Mouse (Mus musculus) CH12.LX (cell line): ENCODE results near the gene Prrc2a. TPM values are rescaled to one million over a fixed set of nuclear protein-coding genes. Genes with fewer than 3 reads are reported as not detected.

Source experiments
- DNase-seq: peaks from one replicate; pipeline ENCODE4 v3.0.0-alpha.2; 2013; ENCODE audit errors: extremely low read depth
- H3K27ac ChIP-seq: 2 replicates; pipeline ENCODE4 v1.5.1; 2012; ENCODE audit warnings: low read depth, mild to moderate bottlenecking, control low read depth, moderate library complexity; ENCODE audit not compliant: insufficient read depth
- H3K27me3 ChIP-seq: replicated peaks from 2 replicates; pipeline ENCODE3; 2012; ENCODE audit warnings: inconsistent platforms
- H3K36me3 ChIP-seq, 2 experiments: replicated peaks in 1 of 2; 2 replicates each; pipeline versions ENCODE3 to v1.6.1; 2012; ENCODE audit warnings: inconsistent platforms in 1 of 2, low read length in 1 of 2, mild to moderate bottlenecking in 1 of 2, mixed read lengths in 1 of 2, moderate library complexity in 1 of 2; ENCODE audit not compliant: control insufficient read depth in 1 of 2, insufficient read depth in 1 of 2
- H3K4me1 ChIP-seq, 2 experiments: 2 replicates each; pipeline ENCODE4 v1.6.1; 2012; ENCODE audit warnings: inconsistent platforms in 1 of 2, moderate library complexity in 1 of 2; ENCODE audit not compliant: insufficient read depth in 2 of 2, control insufficient read depth in 1 of 2
- H3K4me2 ChIP-seq: 2 replicates; pipeline ENCODE4 v1.6.1; 2012; ENCODE audit warnings: low read depth, mild to moderate bottlenecking, control low read depth; ENCODE audit not compliant: poor library complexity, insufficient read depth, severe bottlenecking
- H3K4me3 ChIP-seq, 3 experiments: fragments of 150-350 bp in 1 of 3; sonication (generic) in 1 of 3; replicated peaks in 1 of 3; 2 replicates each; pipeline versions ENCODE3 to v1.5.1; 2011 to 2012; ENCODE audit warnings: low read depth in 2 of 3, low read length in 2 of 3, mild to moderate bottlenecking in 2 of 3, moderate library complexity in 2 of 3, control low read depth in 1 of 3, improper control_type of control experiment in 1 of 3, inconsistent platforms in 1 of 3, mixed read lengths in 1 of 3; ENCODE audit not compliant: poor library complexity in 1 of 3
- H3K79me2 ChIP-seq: replicated peaks from 2 replicates; pipeline ENCODE4 v1.6.1; 2012; ENCODE audit warnings: mild to moderate bottlenecking, moderate library complexity; ENCODE audit not compliant: control insufficient read depth, poor library complexity, insufficient read depth, severe bottlenecking; ENCODE audit errors: extremely low read depth
- H3K9ac ChIP-seq: 2 replicates; pipeline ENCODE4 v1.6.1; 2012; ENCODE audit warnings: low read depth, mild to moderate bottlenecking, control low read depth, moderate library complexity; ENCODE audit not compliant: insufficient read depth
- H3K9me3 ChIP-seq: replicated peaks from 2 replicates; pipeline ENCODE3; 2012; ENCODE audit warnings: low read length, inconsistent platforms, mixed read lengths
- BHLHE40 ChIP-seq: IDR thresholded peaks from 2 replicates; pipeline ENCODE4 v1.6.1; 2011; ENCODE audit warnings: mild to moderate bottlenecking, low read depth, low read length, improper control_type of control experiment
- CHD1 ChIP-seq: IDR thresholded peaks from 2 replicates; pipeline ENCODE4 v1.6.1; 2012; ENCODE audit warnings: low read depth, low read length, improper control_type of control experiment, inconsistent platforms
- CTCF ChIP-seq, 2 experiments: IDR thresholded peaks in 1 of 2; conservative IDR thresholded peaks in 1 of 2; 2 replicates each; pipeline ENCODE4 v1.5.1; 2011 to 2012; ENCODE audit warnings: low read depth in 2 of 2, low read length in 2 of 2, improper control_type of control experiment in 1 of 2, inconsistent platforms in 1 of 2, mild to moderate bottlenecking in 1 of 2, moderate library complexity in 1 of 2
- E2F4 ChIP-seq: IDR thresholded peaks from 2 replicates; pipeline ENCODE4 v1.6.1; 2011; ENCODE audit warnings: low read depth, low read length, improper control_type of control experiment; ENCODE audit not compliant: insufficient replicate concordance
- ELF1 ChIP-seq: IDR thresholded peaks from 2 replicates; pipeline ENCODE4 v1.6.1; 2014; ENCODE audit warnings: low read depth, mild to moderate bottlenecking, inconsistent platforms, low read length, improper control_type of control experiment
- EP300 ChIP-seq: IDR thresholded peaks from 2 replicates; pipeline ENCODE4 v1.6.1; 2011; ENCODE audit warnings: low read length, improper control_type of control experiment
- ETS1 ChIP-seq: conservative IDR thresholded peaks from 2 replicates; pipeline ENCODE4 v1.6.1; 2012; ENCODE audit warnings: low read depth, mild to moderate bottlenecking, inconsistent platforms, low read length, improper control_type of control experiment, moderate library complexity
- GABPA ChIP-seq: IDR thresholded peaks from 2 replicates; pipeline ENCODE4 v1.6.1; 2012; ENCODE audit warnings: low read depth, low read length, improper control_type of control experiment, inconsistent platforms; ENCODE audit not compliant: insufficient replicate concordance
- HCFC1 ChIP-seq: IDR thresholded peaks from 2 replicates; pipeline ENCODE4 v1.6.1; 2012; ENCODE audit warnings: low read depth, mild to moderate bottlenecking, inconsistent platforms, low read length, improper control_type of control experiment
- JUN ChIP-seq: IDR thresholded peaks from 2 replicates; pipeline ENCODE4 v1.6.1; 2011; ENCODE audit warnings: low read depth, mild to moderate bottlenecking, low read length, improper control_type of control experiment, moderate library complexity; ENCODE audit not compliant: insufficient read depth
- KAT2A ChIP-seq: IDR thresholded peaks from 2 replicates; pipeline ENCODE4 v1.6.1; 2012; ENCODE audit warnings: low read length, improper control_type of control experiment, inconsistent platforms; ENCODE audit not compliant: insufficient replicate concordance
- MAFK ChIP-seq: IDR thresholded peaks from 2 replicates; pipeline ENCODE4 v1.6.1; 2011; ENCODE audit warnings: low read length, improper control_type of control experiment; ENCODE audit not compliant: insufficient replicate concordance
- MAX ChIP-seq: IDR thresholded peaks from 2 replicates; pipeline ENCODE4 v1.6.1; 2011; ENCODE audit warnings: low read length, improper control_type of control experiment
- MAZ ChIP-seq: IDR thresholded peaks from 2 replicates; pipeline ENCODE4 v1.6.1; 2012; ENCODE audit warnings: low read depth, mild to moderate bottlenecking, inconsistent platforms, low read length, improper control_type of control experiment, moderate library complexity
- MEF2A ChIP-seq: IDR thresholded peaks from 2 replicates; pipeline ENCODE4 v1.6.1; 2014; ENCODE audit warnings: low read depth, mild to moderate bottlenecking, inconsistent platforms, low read length, improper control_type of control experiment, borderline replicate concordance
- MXI1 ChIP-seq: IDR thresholded peaks from 2 replicates; pipeline ENCODE4 v1.6.1; 2011; ENCODE audit warnings: mild to moderate bottlenecking, low read depth, low read length, improper control_type of control experiment
- MYC ChIP-seq: IDR thresholded peaks from 2 replicates; pipeline ENCODE4 v1.6.1; 2011; ENCODE audit warnings: low read depth, mild to moderate bottlenecking, improper control_type of control experiment, low read length
- NELFE ChIP-seq: IDR thresholded peaks from 2 replicates; pipeline ENCODE4 v1.6.1; 2011; ENCODE audit warnings: low read depth, low read length, improper control_type of control experiment
- PAX5 ChIP-seq: IDR thresholded peaks from 2 replicates; pipeline ENCODE4 v1.6.1; 2012; ENCODE audit warnings: low read length, inconsistent platforms, mixed read lengths
- POLR2A ChIP-seq: IDR thresholded peaks from 2 replicates; pipeline ENCODE4 v1.6.1; 2011; ENCODE audit warnings: low read depth, mild to moderate bottlenecking, improper control_type of control experiment, low read length
- POLR2AphosphoS2 ChIP-seq: IDR thresholded peaks from 2 replicates; pipeline ENCODE4 v1.6.1; 2011; ENCODE audit warnings: low read depth, low read length, improper control_type of control experiment
- RAD21 ChIP-seq: IDR thresholded peaks from 2 replicates; pipeline ENCODE4 v1.6.1; 2011; ENCODE audit warnings: low read depth, mild to moderate bottlenecking, low read length, improper control_type of control experiment, moderate library complexity
- RCOR1 ChIP-seq: conservative IDR thresholded peaks from 2 replicates; pipeline ENCODE4 v1.6.1; 2012; ENCODE audit warnings: low read depth, mild to moderate bottlenecking, inconsistent platforms, low read length, improper control_type of control experiment
- SIN3A ChIP-seq: IDR thresholded peaks from 2 replicates; pipeline ENCODE4 v1.6.1; 2012; ENCODE audit warnings: low read length, improper control_type of control experiment, inconsistent platforms
- SMC3 ChIP-seq: IDR thresholded peaks from 2 replicates; pipeline ENCODE4 v1.6.1; 2011; ENCODE audit warnings: low read depth, low read length, improper control_type of control experiment
- TBP ChIP-seq: conservative IDR thresholded peaks from 2 replicates; pipeline ENCODE4 v1.6.1; 2011; ENCODE audit warnings: low read depth, low read length, improper control_type of control experiment
- TCF12 ChIP-seq: IDR thresholded peaks from 2 replicates; pipeline ENCODE4 v1.6.1; 2014; ENCODE audit warnings: low read depth, mild to moderate bottlenecking, inconsistent platforms, low read length, improper control_type of control experiment
- UBTF ChIP-seq: IDR thresholded peaks from 2 replicates; pipeline ENCODE4 v1.6.1; 2012; ENCODE audit warnings: low read depth, mild to moderate bottlenecking, inconsistent platforms, low read length, improper control_type of control experiment, moderate library complexity
- USF1 ChIP-seq: IDR thresholded peaks from 2 replicates; pipeline ENCODE4 v1.6.1; 2014; ENCODE audit warnings: low read depth, mild to moderate bottlenecking, inconsistent platforms, low read length, improper control_type of control experiment
- USF2 ChIP-seq: conservative IDR thresholded peaks from 2 replicates; pipeline ENCODE4 v1.6.1; 2011; ENCODE audit warnings: low read depth, low read length, improper control_type of control experiment
- ZKSCAN1 ChIP-seq: IDR thresholded peaks from 2 replicates; pipeline ENCODE4 v1.6.1; 2012; ENCODE audit warnings: low read depth, inconsistent platforms, low read length, improper control_type of control experiment, borderline replicate concordance
- ZMIZ1 ChIP-seq: IDR thresholded peaks from 2 replicates; pipeline ENCODE4 v1.6.1; 2012; ENCODE audit warnings: low read depth, mild to moderate bottlenecking, inconsistent platforms, low read length, improper control_type of control experiment
- ZNF384 ChIP-seq: IDR thresholded peaks from 2 replicates; pipeline ENCODE4 v1.6.1; 2012; ENCODE audit warnings: low read depth, low read length, improper control_type of control experiment, inconsistent platforms
- dilution Hi-C: fragments of 300-500 bp; cut with MboI; formaldehyde crosslinking; loops from 2 replicates; pipeline ENCODE4 v1.14.3; 2020; ENCODE audit warnings: low sequenced_read_pairs; ENCODE audit not compliant: extremely low pct_unique_long_range_greater_than_20kb, extremely low pct_ligation_motif_present
- in situ Hi-C: fragments of 300-500 bp; cut with MboI; formaldehyde crosslinking; loops from 3 replicates; pipeline ENCODE4 v1.14.3; 2019; ENCODE audit warnings: low sequenced_read_pairs, low pct_ligation_motif_present, low pct_unique_long_range_greater_than_20kb, mixed read lengths
- polyA plus RNA-seq: library from polyadenylated mRNA; unstranded; fragments of >175 nt; gene quantifications from 2 replicates; pipeline ENCODE4 v1.2.1, GENCODE M21; 2012; ENCODE audit warnings: low read depth; ENCODE audit not compliant: insufficient read length
- total RNA-seq, 2 experiments: library from RNA; depleted of rRNA; stranded (reverse); fragments of 300-350 nt in 1 of 2; fragments of >200 nt in 1 of 2; gene quantifications; 2 replicates each; pipeline ENCODE4 v1.2.3; 2012 to 2014

The Prrc2a gene
- total and polyA plus RNA-seq, 3 experiments, result 31.3 to 313 (median 80.4) TPM

DNA sequence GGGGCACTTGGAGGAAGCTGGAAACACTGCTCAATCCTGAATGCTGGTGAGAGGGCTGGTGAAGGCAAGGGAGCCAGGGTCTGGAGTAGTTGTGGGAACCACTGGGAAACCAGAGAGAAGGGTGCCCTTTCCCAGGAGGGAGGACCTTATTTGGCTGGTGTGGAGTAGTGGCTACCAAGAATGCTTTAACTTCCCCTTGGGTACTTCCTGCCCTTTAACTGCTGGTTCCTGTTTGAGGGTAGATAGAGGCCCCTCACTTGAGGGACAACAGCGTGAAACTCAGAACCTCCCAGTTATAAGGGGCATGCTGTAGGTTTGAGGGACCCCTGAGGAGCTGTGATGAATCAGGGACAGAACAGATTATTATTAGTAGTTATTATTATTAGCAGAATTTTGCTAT is 24.5 kb upstream of the Prrc2a start:
- H3K27ac ChIP-seq, result no peak overlapping the region
- H3K4me3 ChIP-seq, result no peak overlapping the region
- no peaks in the 10 kb centered on the region for H3K79me2 ChIP-seq
- dilution Hi-C loops (no loop called here), in situ Hi-C loops (no loop called here)
- H3K9ac ChIP-seq, result no peak overlapping the region
- no peaks in the 10 kb centered on the region for H3K9me3 ChIP-seq
- no peak overlapping the region for H3K4me2 ChIP-seq
- DNase-seq, result no peak
- H3K27me3 ChIP-seq, result no peaks in the 10 kb centered on the region
- peaks cover 0 to 7% of the 10 kb centered on the region in 2 experiments for H3K36me3 ChIP-seq
- peaks cover 39 to 68% of the 10 kb centered on the region in 2 experiments for H3K4me1 ChIP-seq
- peak; percentile 12; the same call in 1 of the 2 replicates for TF ChIP-seq ELF1
- TF ChIP-seq MEF2A, result no peak
- no peak for TF ChIP-seq E2F4

DNA sequence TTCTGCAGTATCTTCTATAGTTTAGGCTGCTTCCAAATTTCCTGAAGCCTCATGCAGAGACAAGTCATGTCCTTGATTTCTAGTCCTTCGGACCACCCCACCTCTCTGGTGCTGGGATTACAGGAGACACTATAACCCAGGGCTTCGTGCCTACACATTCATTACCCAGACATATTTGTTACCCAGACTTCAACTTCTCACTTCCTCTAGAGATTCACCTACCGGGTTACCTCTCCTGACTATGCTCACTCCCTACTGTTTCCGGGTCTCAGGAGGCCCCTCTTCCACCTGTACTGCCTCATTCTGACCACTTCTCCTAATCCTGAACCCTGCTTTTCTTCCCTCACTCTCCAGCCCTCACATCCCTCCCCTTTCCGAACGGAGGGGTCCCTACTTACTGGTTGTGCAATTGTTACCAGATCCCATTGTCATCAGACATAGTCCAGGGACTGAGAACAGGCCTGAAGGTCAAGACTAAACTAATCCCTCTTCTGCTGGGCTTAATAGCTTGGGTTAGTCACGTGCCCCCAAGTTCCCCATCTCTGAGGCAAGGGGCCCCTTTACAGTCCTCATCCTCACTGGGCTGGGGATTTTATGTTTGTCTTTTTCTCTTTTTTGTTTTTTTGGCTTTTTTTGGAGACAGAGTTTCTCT is 23.4 kb upstream of the Prrc2a start, which contains the start of gene Lst1:
Gene Lst1 (minus strand): TSS at position 481 of the 652 bp plus-strand sequence.
- no peak for DNase-seq
- peak within 1 kb of the TSS; percentile 71 for H3K27ac ChIP-seq
- H3K4me3 ChIP-seq, result peak within 1 kb of the TSS in 1 of 3 experiments; percentile 22
- H3K9ac ChIP-seq, result peak within 1 kb of the TSS; percentile 10; the same call in 1 of the 2 replicates
- dilution Hi-C loops, result no loop called here
- H3K79me2 ChIP-seq, result no peaks in the 10 kb centered on the region
- peaks cover 30 to 69% of the 10 kb centered on the region in 2 experiments for H3K4me1 ChIP-seq
- in situ Hi-C loops, result no loop called here
- H3K27me3 ChIP-seq, result no peaks in the 10 kb centered on the region
- peaks cover 0 to 11% of the 10 kb centered on the region in 2 experiments for H3K36me3 ChIP-seq
- peak within 1 kb of the TSS; percentile 51 for H3K4me2 ChIP-seq
- no peaks in the 10 kb centered on the region for H3K9me3 ChIP-seq
- TF ChIP-seq ETS1 (no peak), RAD21 (no peak), KAT2A (no peak), HCFC1 (peak; percentile 69), USF2 (no peak), SIN3A (no peak), EP300 (peak; percentile 25; the same call in 1 of the 2 replicates), ZNF384 (peak; percentile 31), MXI1 (no peak), MAZ (no peak), E2F4 (no peak), NELFE (no peak), TCF12 (0 out of 2 replicates have a peak, but pooled peaks have one; percentile 31), ZMIZ1 (no peak), JUN (no peak), PAX5 (no peak), POLR2AphosphoS2 (no peak), BHLHE40 (peak; percentile 59), CTCF (conservative IDR thresholded peaks at IDR 0.05 in 1 of 2, IDR thresholded peaks at IDR 0.05 in 1 of 2; ENCODE audit: low read depth in 2 of 2, low read length in 2 of 2) (no peak), TBP (no peak), GABPA (no peak), CHD1 (no peak), SMC3 (no peak), POLR2A (peak; percentile 43), UBTF (no peak), MAX (no peak), ZKSCAN1 (no peak), MAFK (no peak), RCOR1 (no peak), MYC (no peak), MEF2A (no peak), USF1 (peak; percentile 49)
